Mouse (Mus musculus) embryonic fibroblast, embryonic 13.5 days (primary cell): Measurements from ENCODE around the gene Ppp2r5d.

Source experiments
- CTCF ChIP-seq: IDR thresholded peaks from 2 replicates; pipeline ENCODE4 v1.5.1; 2011; ENCODE audit warnings: mild to moderate bottlenecking, control low read depth, low read length, moderate library complexity, borderline replicate concordance; ENCODE audit not compliant: insufficient read depth
- POLR2A ChIP-seq: IDR thresholded peaks from 2 replicates; pipeline ENCODE4 v1.6.1; 2011; ENCODE audit warnings: low read depth, mild to moderate bottlenecking, control low read depth, low read length, moderate library complexity

- no peak for TF ChIP-seq POLR2A
- no peak for TF ChIP-seq CTCF
These were observed 45.7 kb upstream of the Ppp2r5d start for GRCm38 (mm10) chr17:46750580-46750979.
